Mouse (Mus musculus) heart, embryonic 12.5 days (tissue): Measurements from ENCODE around the gene Rhbdl2. TPM values are rescaled to one million over a fixed set of nuclear protein-coding genes. Genes with fewer than 3 reads are reported as not detected.

Experiments
- ATAC-seq: fragments of 200-750 bp; cut with Nextera tagmentation; 2 replicates; pipeline ENCODE4 v1.8.0; 2017; ENCODE audit warnings: moderate TSS enrichment, moderate library complexity; ENCODE audit not compliant: insufficient number of reproducible peaks, low FRiP score
- H3K27ac ChIP-seq: fragments of 300-500 bp; sonication (generic); 2 replicates; pipeline ENCODE4 v1.5.1; 2016; ENCODE audit warnings: mild to moderate bottlenecking, moderate library complexity; ENCODE audit not compliant: poor library complexity, severe bottlenecking
- H3K27me3 ChIP-seq: fragments of 300-500 bp; sonication (generic); replicated peaks from 2 replicates; pipeline ENCODE4 v1.6.1; 2016; ENCODE audit warnings: mild to moderate bottlenecking, moderate library complexity
- H3K36me3 ChIP-seq: fragments of 300-500 bp; sonication (generic); 2 replicates; pipeline ENCODE4 v1.6.1; 2016; ENCODE audit warnings: mild to moderate bottlenecking, moderate library complexity
- H3K4me1 ChIP-seq: fragments of 300-500 bp; sonication (generic); replicated peaks from 2 replicates; pipeline ENCODE4 v1.6.1; 2016; ENCODE audit warnings: mild to moderate bottlenecking
- H3K4me2 ChIP-seq: fragments of 300-500 bp; sonication (generic); 2 replicates; pipeline ENCODE4 v1.6.1; 2016; ENCODE audit warnings: mild to moderate bottlenecking, moderate library complexity
- H3K4me3 ChIP-seq: fragments of 300-500 bp; sonication (generic); 2 replicates; pipeline ENCODE4 v1.5.1; 2016; ENCODE audit warnings: mild to moderate bottlenecking
- H3K9ac ChIP-seq: fragments of 300-500 bp; sonication (generic); 2 replicates; pipeline ENCODE4 v1.6.1; 2016; ENCODE audit warnings: mild to moderate bottlenecking, moderate library complexity
- H3K9me3 ChIP-seq: fragments of 300-500 bp; sonication (generic); replicated peaks from 2 replicates; pipeline ENCODE4 v1.6.1; 2016; ENCODE audit warnings: mild to moderate bottlenecking, moderate library complexity
- WGBS: fragments of 180-500 bp; shearing (Covaris S2); methylation state at CpG from one replicate; pipeline ENCODE4 v1.1.7; 2016; 5-methylcytosine and 5-hydroxymethylcytosine counted together
- polyA plus RNA-seq: library from polyadenylated mRNA; unstranded; fragments of >200 nt; fragmentation: Nextera tagmentation; extraction: Ambion mirVana; gene quantifications from 2 replicates; pipeline ENCODE4 v1.2.1, GENCODE M21; 2016

Rhbdl2 gene
- polyA plus RNA-seq = 2.2 and 3.4 TPM in 2 replicates

GRCm38 (mm10) chr4:123787191-123787985 is at the start of gene Rhbdl2:
Gene Rhbdl2 (plus strand): TSS chr4:123787874.
- peak within 1 kb of the TSS; percentile 37 for H3K4me3 ChIP-seq
- peak within 1 kb of the TSS; percentile 62 for H3K27ac ChIP-seq
- H3K9ac ChIP-seq = peak within 1 kb of the TSS; percentile 61
- no peaks in the 10 kb centered on the region for H3K36me3 ChIP-seq
- no peaks in the 10 kb centered on the region for H3K27me3 ChIP-seq
- peaks cover 18% of the 10 kb centered on the region for H3K4me1 ChIP-seq
- no peaks in the 10 kb centered on the region for H3K9me3 ChIP-seq
- peak; percentile 89 for ATAC-seq
- WGBS = 19% methylated on average over 12 of the region's 12 CpGs
- H3K4me2 ChIP-seq = peak within 1 kb of the TSS; percentile 69

- no peaks in the 10 kb centered on the region for H3K27me3 ChIP-seq
- no peak overlapping the region for H3K27ac ChIP-seq
- ATAC-seq = no peak
- no peaks in the 10 kb centered on the region for H3K9me3 ChIP-seq
- WGBS = 92% methylated on average over 4 of the region's 4 CpGs
- no peak overlapping the region for H3K4me2 ChIP-seq
- no peaks in the 10 kb centered on the region for H3K4me1 ChIP-seq
- H3K9ac ChIP-seq = no peak overlapping the region
- peaks cover 76% of the 10 kb centered on the region for H3K36me3 ChIP-seq
- H3K4me3 ChIP-seq = no peak overlapping the region
Measured at GRCm38 (mm10) chr4:123738708-123739107, 49.0 kb upstream of the Rhbdl2 start.

GRCm38 (mm10) chr4:123742891-123743290 is 44.8 kb upstream of the Rhbdl2 start:
- Histone ChIP-seq H3K4me2 (no peak overlapping the region), H3K4me1 (peaks cover 5% of the 10 kb centered on the region; the same call in 1 of the 2 replicates), H3K9ac (no peak overlapping the region), H3K27me3 (no peaks in the 10 kb centered on the region), H3K9me3 (no peaks in the 10 kb centered on the region), H3K4me3 (no peak overlapping the region), H3K36me3 (peaks cover 51% of the 10 kb centered on the region), H3K27ac (no peak overlapping the region)
- ATAC-seq = no peak
- 83% methylated on average over 1 of the region's 1 CpGs for WGBS

- Histone ChIP-seq H3K4me2 (no peak overlapping the region), H3K27me3 (no peaks in the 10 kb centered on the region)
- 86% methylated on average over 4 of the region's 4 CpGs for whole genome bisulfite sequencing
Measured at GRCm38 (mm10) chr4:123745221-123745775, 42.4 kb upstream of the Rhbdl2 start.

DNA sequence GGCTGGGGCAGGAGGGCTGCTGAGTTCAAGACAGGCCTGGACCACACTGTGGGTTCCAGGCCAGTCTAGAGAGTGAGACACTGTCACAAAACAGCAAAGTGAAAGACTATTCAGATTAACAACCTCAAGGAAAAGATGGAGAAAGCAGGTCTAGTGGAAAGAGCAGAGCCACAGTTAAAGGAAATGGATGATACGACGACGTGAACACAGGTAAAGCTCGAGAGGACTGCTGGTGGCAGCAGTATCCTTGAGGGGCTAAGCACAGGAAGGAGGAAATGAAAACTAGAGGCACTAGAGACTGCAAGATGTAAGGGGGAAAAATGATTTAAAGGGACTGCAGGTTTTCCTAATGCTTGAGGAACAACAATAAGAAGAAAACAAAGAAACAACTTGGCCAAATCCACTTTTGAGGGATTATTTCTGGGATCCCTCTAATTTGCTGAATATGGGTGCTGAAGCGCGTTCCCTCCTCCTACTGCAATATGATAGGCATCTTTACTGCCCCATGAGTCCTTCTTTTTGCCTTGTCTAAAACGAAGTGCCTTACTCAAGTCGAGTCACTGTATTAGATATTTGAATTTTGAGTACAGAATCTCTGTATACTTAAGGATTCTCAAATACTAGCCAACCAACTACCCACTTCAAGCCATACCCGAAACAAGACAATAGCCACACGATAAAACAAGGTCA is 38.8 kb upstream of the Rhbdl2 start:
- Histone ChIP-seq H3K9me3 (no peaks in the 10 kb centered on the region), H3K4me2 (peak overlapping the region; percentile 76), H3K27me3 (no peaks in the 10 kb centered on the region), H3K27ac (no peak overlapping the region), H3K36me3 (no peaks in the 10 kb centered on the region), H3K9ac (peak overlapping the region; percentile 95), H3K4me3 (peak overlapping the region; percentile 95), H3K4me1 (peaks cover 14% of the 10 kb centered on the region)
- WGBS = 14% methylated on average over 10 of the region's 10 CpGs
- no peak for ATAC-seq

More at GRCm38 (mm10) chr4:123745221-123745775, 42.4 kb upstream of the Rhbdl2 start:
- Histone ChIP-seq H3K4me3 (no peak overlapping the region), H3K9ac (no peak overlapping the region), H3K36me3 (peaks cover 27% of the 10 kb centered on the region), H3K4me1 (peaks cover 12% of the 10 kb centered on the region), H3K9me3 (no peaks in the 10 kb centered on the region), H3K27ac (no peak overlapping the region)
- ATAC-seq = no peak

DNA sequence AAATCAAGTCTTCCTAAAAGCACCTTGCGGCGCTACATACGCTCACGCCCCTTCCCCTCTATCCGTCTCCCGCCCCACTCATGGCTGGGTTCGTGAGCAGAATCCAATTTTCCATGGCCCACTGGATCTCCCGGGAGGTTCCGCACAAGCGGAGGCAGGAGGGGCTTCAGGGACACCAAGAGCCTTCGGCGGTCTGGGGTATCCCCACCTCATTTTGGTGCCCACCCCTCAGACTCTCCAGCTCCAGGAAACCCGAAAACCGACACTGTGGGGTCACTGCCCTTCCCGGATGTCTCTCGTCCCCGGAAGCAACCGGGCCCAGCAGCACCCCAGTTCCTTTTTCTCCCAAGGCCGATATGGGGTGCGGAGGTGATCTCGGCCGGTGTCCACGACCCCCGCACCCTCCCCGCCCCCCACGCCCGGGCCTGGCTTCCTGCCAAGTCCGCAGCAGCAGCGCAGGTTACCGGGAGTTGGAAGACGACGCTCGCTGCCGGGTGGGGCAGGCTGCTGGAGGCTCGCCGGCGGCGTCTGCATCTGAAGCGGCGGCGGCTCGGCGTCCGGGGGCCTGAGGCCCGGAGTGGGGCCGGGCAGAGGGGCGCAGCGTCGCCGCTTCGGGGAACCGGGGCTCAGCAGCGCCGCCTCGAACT is 38.1 kb upstream of the Rhbdl2 start:
- H3K27me3 ChIP-seq = no peaks in the 10 kb centered on the region
- H3K9me3 ChIP-seq = no peaks in the 10 kb centered on the region
- ATAC-seq = peak; percentile 83
- under 1% methylated on average over 52 of the region's 55 CpGs for WGBS
- peak overlapping the region; percentile 85 for H3K27ac ChIP-seq
- no peaks in the 10 kb centered on the region for H3K36me3 ChIP-seq
- H3K4me3 ChIP-seq = peak overlapping the region; percentile 95
- peak overlapping the region; percentile 76 for H3K4me2 ChIP-seq
- H3K4me1 ChIP-seq = peaks cover 14% of the 10 kb centered on the region
- peak overlapping the region; percentile 95 for H3K9ac ChIP-seq

DNA sequence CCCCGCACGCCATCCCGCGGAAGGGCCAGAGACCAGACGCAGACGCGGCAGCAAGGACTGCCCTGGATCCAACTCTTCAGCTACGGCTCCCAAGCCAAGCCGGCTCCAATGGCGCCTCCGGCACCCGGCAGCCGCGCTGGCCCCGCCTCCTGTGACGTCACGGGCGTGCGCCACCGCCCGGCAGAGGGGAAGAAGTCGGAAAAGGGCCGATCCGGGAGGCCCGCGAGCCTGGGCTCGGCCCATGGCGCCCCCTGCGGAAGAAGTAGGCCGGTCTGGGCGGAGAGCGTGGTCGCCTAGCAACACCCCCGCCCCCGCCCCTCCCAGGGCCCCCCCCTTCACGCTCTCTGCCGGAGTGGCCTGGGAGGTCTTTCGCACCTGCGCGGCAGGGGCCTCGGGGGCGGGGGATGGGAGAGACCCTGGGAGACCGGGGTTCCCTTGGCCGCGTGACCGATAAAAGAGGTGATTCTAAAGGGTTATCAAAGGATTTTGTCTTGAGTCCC is 37.5 kb upstream of the Rhbdl2 start, which contains the start of gene Akirin1:
Gene Akirin1 (minus strand): TSS at position 194 of the 500 bp plus-strand sequence.
- H3K4me2 ChIP-seq = peak within 1 kb of the TSS; percentile 76
- H3K9ac ChIP-seq = peak within 1 kb of the TSS; percentile 95
- H3K36me3 ChIP-seq = no peaks in the 10 kb centered on the region
- peak within 1 kb of the TSS; percentile 85 for H3K27ac ChIP-seq
- ATAC-seq = peak; percentile 99
- no peaks in the 10 kb centered on the region for H3K27me3 ChIP-seq
- peaks cover 14% of the 10 kb centered on the region for H3K4me1 ChIP-seq
- WGBS = under 1% methylated on average over 46 of the region's 46 CpGs
- H3K4me3 ChIP-seq = peak within 1 kb of the TSS; percentile 95
- H3K9me3 ChIP-seq = no peaks in the 10 kb centered on the region

DNA sequence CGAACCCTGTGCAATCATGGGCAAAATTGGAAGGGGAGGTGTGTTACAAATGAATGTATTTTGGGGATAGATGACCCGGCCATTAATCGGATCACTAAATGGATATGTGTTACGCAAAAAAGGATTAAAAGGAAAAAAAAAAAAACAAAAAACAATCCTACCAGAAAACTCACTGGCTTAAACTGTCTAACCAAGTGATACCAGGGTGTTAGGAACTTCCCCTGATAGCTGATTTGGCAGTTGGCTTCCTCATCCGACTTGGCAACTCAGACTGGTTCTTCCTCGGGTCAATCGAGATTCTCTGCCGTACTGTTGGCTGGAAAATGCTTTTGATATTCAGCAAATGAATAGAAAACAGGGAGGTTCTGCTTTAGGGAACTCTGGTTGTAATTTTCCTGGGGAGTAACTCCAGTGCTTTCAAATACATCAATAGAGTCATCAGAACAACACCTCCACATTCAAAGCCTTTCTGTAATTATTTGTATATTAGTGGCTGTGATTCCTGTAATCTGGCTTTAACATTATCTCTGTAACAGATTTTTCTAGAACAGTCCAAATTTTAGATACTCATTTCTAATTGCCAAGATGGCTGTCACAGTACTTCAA is 36.9 kb upstream of the Rhbdl2 start:
- WGBS = under 1% methylated on average over 8 of the region's 8 CpGs
- H3K27me3 ChIP-seq = no peaks in the 10 kb centered on the region
- H3K36me3 ChIP-seq = no peaks in the 10 kb centered on the region
- H3K27ac ChIP-seq = no peak overlapping the region
- H3K9me3 ChIP-seq = no peaks in the 10 kb centered on the region
- H3K4me2 ChIP-seq = peak overlapping the region; percentile 76
- H3K9ac ChIP-seq = peak overlapping the region; percentile 37; the same call in 1 of the 2 replicates
- peak overlapping the region; percentile 95 for H3K4me3 ChIP-seq
- ATAC-seq = no peak
- peaks cover 14% of the 10 kb centered on the region for H3K4me1 ChIP-seq

GRCm38 (mm10) chr4:123758306-123758705 is 29.4 kb upstream of the Rhbdl2 start:
- H3K36me3 ChIP-seq = no peaks in the 10 kb centered on the region
- ATAC-seq = no peak
- no peak overlapping the region for H3K4me2 ChIP-seq
- no peaks in the 10 kb centered on the region for H3K4me1 ChIP-seq
- no peaks in the 10 kb centered on the region for H3K9me3 ChIP-seq
- no peak overlapping the region for H3K27ac ChIP-seq
- WGBS = 55% methylated on average over 4 of the region's 4 CpGs
- H3K9ac ChIP-seq = no peak overlapping the region
- H3K27me3 ChIP-seq = no peaks in the 10 kb centered on the region
- H3K4me3 ChIP-seq = no peak overlapping the region

- no peaks in the 10 kb centered on the region for H3K27me3 ChIP-seq
- WGBS = 68% methylated on average over 6 of the region's 6 CpGs
- no peaks in the 10 kb centered on the region for H3K4me1 ChIP-seq
- H3K4me3 ChIP-seq = no peak overlapping the region
- no peak for ATAC-seq
- no peak overlapping the region for H3K4me2 ChIP-seq
- H3K9ac ChIP-seq = no peak overlapping the region
- H3K27ac ChIP-seq = no peak overlapping the region
- no peaks in the 10 kb centered on the region for H3K36me3 ChIP-seq
- H3K9me3 ChIP-seq = no peaks in the 10 kb centered on the region
Measured at GRCm38 (mm10) chr4:123765071-123765470, 22.6 kb upstream of the Rhbdl2 start.
